Mouse (Mus musculus): ENCODE data around the gene Calr.

Gene Calr

DNA sequence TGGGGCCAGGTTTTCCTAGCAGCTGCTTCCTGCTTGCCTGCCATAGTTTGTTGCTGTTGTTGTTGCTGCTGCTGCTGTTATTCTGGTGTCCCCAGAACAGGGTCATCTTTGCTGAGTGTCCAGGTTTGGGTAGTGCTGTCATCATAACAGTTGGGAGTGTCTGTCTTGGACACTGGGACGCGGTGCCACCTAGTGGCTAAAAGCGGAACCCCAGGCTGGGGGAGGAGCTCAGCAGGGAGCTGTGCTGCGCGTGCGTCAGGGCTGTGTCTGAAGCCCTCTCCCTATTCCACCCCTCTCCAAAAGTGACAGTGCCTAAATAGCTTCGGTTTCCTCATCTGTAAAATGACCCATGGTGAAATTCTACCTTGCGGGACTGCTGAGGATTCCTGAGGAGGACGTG lies 31.2 kb downstream of the Calr start:
- peak; percentile 95 for DNase-seq (ENCODE audit: extremely low spot score, low spot score)

DNA sequence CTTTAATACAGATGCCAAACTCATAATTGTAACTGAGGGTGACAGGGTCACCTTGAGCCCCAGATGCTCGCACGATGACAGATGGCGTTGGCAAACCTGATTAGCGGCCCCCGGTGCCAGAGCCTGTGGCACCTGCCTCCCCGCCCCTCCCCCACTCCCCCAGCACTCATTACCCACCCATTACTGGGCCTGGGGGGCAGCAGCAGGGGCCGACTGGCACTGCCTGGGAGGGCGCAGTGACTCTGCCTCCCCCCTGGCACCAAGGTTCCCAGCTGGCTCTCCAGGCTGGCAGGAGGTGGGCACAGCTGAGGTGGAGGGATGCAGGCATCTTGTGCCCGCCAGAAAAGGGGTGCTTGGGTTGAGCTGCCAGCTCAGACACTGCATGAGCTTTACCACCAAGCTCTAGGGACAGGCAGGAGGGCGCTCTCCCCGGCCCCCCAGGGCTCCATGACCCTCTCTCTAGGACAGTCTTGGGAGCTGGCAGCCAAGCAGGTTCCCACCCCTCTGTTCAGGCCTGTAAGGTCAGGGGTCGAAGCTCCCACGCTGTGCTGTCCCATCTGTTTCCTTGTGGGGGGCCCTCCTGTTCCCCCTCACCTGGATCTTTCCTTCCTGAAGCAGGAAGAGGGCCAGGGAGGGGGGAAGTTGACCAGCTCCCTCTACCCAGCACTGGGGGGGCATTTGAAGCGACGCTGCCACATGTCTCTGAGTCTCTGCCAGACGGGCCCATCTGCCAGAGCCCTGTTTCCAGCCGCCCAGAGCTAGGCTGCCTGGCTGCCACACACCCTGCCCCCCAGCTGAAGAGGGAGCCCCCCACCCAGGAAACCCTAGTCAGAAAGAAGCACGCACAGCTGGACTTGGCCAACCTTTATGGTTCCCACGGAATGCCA lies 31.9 kb downstream of the Calr start:
- DNase-seq (ENCODE audit: extremely low spot score, low spot score): no peak

DNA sequence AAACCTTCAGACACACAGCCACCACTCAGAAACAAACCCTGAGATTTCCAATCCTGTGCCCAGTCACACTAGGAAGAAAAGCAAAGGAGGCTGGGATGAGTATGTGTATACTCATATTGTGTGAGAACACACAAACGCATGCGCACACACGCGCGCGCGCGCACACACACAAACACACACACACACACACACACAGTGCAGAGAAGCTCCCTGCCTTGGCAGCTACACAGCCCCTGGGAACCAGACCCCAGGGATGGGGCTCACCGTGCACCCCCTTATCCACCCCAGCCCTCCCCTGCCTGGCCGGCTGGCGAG lies 32.5 kb downstream of the Calr start:
- DNase-seq (ENCODE audit: extremely low spot score, low spot score): no peak

DNA sequence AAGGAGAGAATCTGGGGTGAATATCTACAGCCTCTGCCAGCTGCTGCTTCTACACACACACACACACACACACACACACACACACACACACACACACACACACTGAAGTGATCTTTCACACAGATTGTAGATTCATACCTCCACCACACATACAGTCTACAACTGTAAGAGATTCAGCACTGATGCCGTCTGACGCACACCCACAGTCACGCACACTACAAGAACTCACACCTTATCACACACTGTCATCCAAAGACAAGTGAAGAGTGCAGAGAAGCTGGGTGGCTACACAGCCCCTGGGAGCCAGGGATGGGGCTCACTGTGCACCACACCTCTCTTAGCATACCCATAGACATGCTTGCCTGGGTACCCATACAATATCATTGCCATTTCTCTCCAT lies 32.9 kb downstream of the Calr start:
- no peak for DNase-seq (ENCODE audit: extremely low spot score, low spot score)

DNA sequence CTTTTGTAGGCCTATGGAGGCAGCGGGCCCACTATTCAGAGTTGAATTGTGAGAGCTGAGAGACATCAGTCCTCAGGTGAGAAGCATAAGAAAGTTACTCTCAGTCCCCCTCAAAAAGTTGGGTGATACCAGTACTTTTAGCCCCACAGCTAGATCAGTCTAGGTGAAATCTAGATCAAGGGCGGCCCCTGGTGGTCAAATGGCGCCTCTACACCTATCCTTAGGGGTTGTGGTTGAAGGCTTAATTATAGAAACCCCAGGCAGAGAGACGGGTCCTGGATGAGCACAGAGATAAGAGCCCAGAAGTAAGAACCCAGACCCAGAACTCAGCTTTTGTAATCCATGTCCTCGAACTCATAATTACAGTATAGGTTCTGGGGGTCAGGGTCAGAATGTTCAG lies 33.7 kb downstream of the Calr start:
- peak; percentile 84 for DNase-seq (ENCODE audit: extremely low spot score, low spot score)

DNA sequence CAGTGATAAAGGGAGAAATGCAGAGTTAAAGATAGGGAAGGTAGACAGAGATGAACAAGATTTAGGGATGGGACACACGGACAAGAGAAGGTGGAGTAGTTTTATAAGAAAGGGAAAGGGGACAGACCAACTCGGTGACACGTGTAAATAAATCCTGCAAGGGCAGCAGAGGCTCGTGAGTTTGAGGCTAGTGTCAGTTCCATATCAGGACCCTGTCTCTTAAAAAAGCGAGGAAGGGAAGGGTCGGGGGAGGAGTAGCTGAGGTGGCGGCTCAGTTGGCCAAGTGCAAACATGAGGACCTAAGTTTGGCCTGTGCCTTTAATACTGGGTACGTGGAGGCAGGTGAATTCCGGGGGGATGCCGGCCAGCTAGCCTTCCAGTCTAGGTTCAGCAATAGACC lies 35.4 kb downstream of the Calr start:
- no peak for DNase-seq (ENCODE audit: extremely low spot score, low spot score)

DNA sequence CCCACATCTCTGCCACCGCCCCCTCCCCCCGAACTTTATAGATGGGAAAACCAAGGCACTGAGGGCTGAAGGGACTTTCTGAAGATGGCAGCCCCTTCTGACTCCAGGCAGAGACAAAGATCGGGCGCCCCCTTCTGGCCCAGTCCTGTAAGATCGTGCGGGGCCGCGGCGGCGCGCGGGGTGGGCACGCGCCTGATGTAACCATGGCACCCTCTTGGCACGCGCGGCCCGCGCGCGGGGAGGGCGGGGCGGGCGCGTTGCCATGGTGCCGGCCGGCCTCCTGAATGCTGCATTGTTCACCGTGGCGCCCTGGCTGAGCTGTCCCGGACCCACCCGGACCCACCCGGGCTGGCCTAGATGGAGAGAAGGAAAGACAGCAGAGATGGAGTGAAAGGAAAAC lies 35.8 kb downstream of the Calr start:
- DNase-seq (ENCODE audit: extremely low spot score, low spot score): peak; percentile 97

DNA sequence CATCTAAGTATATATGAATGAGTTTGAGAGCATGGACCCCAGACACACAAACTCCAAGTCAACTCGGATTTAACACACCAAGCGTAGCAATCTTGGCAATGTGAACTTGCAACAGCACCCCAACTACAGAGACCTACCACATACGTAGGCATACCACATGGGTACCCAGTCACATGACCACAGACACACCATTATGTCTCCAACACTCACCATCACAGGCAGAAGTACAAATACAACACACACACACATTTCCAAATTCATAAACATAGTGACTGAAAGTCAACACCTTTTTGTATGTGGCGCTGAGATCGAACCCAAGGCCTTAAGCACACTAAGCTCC lies 36.8 kb downstream of the Calr start:
- no peak for DNase-seq (ENCODE audit: extremely low spot score, low spot score)

DNA sequence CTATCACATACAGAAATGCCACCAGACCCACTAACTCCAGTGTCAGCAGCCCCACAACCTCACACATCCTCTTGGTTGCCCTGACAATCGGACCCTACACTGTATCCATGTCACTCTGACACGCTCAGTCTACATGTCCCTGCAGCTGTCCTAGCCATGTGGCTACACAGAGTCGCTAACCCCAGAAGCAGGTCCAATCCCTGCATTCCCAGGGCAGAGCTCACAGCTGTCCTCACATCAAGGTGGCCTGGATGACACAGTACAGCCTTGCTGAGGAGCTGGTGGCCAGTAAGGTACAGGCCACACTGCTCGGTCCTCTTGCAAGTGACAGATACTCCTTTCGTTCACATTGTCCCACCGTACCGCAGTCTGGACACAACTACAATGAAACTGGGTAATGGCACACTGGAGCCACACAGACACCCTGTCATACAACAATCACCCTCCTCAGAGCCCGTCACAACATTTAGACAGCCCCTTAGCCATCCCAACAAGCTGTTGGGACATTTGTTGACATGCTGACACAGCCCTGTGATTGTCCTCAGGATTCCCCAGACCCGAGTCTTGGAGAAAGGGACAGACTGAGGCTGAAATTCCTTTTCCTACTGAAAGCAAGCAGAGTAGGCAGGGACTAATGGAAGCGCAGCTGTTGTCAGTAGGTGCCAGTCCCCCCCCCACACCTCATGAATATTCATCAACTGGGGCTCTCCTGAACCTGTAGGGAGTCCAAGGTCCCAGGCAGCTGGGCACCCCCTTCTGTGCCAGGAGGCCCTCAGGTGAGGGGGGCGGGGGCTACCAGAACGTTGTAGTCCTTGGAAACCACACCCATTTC lies 37.4 kb downstream of the Calr start:
- no peak for DNase-seq (ENCODE audit: extremely low spot score, low spot score)

DNA sequence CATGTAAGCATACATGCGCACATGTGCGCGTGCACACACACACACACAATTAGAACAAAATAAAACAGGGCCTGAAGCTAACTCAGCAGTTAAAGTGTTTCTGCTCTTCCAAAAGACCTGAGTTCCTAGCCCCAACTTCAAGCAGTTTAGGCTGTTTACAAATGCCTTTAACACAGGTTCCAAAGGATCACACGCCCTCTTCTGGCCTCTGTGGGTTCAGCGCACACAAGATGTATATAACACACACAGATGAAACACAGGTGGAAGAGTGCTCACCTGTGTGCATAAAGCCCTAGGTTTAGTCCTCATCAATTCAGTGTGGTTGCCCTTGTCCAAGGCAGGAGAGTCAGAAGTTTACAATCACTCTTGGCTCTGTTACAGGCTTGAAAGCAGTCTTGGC lies 40.7 kb downstream of the Calr start:
- no peak for DNase-seq (ENCODE audit: extremely low spot score, low spot score)

DNA sequence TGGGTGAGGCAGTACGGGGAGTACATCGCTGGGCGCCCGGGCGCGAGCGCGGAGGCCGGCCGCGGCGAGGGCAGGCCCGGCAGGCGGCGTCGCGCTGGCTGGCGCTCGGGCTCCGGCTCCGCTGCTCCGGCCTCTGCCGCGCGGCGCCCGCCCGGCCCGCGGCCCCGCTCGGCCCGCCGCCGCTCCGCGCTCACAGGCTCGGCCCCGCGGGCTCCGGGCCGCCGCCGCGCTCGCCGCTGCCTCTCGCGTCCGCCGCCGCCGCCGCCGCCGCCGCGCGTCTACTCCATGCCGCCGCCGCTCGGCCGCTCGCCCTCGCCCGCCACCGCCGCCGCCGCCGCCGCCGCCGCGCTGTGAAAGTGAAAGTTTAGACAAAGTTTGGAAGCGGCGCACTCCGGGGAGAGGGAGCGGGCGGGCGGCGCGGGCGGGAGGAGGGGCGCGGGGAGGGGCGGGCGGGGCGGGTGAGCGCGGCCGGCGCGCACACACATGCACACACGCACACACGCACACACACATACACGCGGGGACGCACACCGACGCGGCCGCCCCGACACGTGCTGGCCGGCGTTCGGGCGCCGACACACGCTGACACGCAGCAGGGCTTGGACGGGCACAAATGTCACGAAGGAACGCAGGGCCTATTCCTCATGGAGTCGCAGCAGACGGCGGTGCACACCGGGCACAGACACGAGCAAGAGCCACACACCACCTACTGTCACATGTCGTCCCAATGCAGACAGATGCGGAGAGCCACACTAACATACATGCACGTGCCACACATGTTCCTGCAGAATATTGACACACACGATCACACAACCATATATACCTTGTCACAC lies 46.5 kb downstream of the Calr start, which contains the start of gene Nfix:
Gene Nfix, minus strand, starts transcription at position 346 of the 833 bp plus-strand sequence.
- peak; percentile 59 for DNase-seq (ENCODE audit: extremely low spot score, low spot score)

DNA sequence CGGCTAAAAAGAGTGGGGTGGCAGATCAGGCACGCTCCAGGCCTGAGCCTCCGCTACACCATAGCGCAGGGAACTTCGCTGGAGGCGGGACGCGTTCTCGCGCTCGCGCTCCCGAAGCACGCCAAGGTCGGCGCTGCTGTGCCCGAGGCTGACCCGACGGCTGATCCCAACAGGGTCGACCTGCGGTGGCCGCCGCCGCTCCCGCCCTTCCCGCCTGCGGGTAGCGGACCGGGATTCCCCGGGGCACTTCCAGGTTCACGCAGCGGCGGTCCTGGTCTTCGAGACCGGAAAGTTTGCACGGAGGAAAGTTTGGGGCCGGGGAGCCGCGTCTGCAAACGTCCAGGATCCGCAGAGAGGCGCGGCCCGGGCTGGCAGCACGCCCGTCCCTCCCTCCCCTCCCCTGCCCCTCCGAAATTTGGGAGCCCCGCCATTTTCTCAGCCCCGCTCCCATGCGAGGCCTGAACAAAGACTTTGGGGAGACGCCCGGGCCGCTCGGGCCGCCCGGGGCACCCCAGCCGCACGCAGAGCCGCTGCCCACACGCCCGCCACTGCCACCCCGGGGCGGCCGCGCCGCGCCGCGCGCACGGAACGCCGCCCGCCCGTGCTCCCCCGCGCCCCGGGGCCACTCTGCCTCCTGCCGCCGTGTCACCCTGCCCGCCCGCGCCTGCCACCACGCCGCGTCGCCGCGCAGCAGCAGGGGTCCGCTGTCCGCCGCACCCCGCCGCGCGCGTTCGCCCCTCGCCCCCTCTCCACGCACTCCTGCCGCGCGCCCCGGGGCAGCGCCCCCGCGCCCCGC lies 47.4 kb downstream of the Calr start:
- DNase-seq (ENCODE audit: extremely low spot score, low spot score): peak; percentile 61

DNA sequence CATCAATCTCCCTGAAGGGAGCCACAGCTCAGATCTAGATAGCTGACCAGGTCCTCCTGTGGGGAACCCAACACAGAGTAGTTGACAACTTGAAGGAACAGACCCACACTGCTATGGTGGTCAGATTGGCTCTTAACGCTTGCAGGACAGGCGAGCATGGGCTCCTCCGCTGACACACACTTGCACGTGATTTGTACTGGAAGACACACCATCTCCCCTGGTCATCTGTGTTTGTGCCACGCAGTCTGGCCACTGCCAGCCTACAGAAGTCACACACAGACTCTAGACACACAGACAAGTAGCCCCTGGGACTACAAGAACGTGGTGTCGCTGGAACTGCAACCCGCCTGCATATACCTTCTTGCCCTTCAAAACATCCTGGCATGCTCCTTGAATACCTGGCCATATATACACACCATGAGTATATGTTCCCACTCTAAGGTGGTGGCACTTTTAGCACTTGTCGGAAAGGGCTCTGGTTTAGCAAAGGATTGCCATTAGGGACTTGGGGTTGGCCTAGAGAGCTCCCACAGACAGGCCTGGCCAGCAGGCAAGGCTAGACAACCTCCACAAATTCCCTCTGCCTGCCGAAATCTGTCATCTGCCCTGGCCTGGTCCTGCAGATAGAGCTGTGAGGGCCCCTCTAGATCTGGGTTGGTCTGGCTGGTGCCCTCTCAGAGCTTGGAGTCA lies 48.1 kb downstream of the Calr start:
- no peak for DNase-seq (ENCODE audit: extremely low spot score, low spot score)

DNA sequence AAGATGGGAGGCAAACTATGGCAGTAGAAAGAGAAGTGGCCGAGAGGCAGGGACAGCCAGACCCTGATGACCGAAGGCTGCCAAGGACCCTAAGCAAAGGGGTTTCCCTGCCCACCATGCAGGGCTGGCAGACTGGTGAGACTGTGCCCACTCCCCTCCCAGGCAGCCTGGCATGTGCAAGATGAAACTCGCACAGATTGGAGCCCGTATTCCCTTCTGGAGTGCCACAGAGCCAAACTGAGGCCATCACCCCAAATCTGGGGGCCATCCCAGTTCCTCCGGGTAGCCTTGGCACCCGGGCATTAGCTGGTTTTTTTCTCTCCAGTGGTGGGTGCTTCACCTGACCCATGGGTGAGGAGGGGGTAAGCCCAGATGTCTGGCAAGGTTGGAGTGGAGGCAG lies 48.8 kb downstream of the Calr start:
- DNase-seq (ENCODE audit: extremely low spot score, low spot score): no peak

DNA sequence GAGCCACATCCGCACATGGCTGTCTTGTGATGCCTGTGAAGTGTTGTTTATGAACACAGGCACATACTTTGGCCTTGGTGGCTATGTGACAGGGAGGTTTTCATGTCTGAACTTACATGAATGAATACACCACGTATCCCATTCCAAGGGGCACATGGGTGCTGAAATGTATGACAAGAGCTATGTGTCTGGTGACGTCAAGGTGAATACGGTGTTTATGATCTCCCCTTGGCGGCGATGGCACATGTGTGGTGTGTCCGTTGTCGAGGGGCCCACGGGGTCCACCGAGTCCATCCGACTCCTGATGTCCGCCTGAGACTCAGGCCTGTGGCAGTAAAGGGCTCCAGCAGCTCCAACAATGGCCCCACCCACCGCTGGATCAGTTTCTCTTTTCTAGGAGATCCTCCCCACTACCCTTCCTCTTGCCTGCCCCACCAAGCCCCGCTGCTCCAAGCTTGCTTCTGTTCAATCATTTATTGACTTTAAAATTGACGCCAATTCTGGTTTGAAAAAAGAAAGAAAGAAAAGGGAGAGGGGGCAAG lies 49.4 kb downstream of the Calr start:
- no peak for DNase-seq (ENCODE audit: extremely low spot score, low spot score)

DNA sequence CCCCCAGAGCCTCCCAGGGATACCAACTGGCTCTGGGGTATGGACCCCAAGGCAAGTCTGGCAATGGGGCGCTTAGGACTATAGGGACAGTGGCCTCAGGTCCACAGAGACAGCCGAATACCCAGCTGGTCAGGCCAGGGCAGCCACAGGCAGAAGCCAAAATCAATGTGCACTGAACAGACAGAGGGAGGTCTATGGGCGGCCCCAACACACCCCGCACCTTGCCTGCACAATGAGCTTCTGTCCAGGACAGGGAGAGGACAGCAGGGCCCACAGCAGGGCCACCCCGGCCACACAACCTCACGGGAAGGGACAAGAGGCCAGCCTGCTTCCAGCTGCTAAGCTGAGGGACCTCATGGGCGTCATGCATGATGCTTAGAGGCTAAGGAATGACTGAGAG lies 52.2 kb downstream of the Calr start:
- DNase-seq (ENCODE audit: extremely low spot score, low spot score): no peak

DNA sequence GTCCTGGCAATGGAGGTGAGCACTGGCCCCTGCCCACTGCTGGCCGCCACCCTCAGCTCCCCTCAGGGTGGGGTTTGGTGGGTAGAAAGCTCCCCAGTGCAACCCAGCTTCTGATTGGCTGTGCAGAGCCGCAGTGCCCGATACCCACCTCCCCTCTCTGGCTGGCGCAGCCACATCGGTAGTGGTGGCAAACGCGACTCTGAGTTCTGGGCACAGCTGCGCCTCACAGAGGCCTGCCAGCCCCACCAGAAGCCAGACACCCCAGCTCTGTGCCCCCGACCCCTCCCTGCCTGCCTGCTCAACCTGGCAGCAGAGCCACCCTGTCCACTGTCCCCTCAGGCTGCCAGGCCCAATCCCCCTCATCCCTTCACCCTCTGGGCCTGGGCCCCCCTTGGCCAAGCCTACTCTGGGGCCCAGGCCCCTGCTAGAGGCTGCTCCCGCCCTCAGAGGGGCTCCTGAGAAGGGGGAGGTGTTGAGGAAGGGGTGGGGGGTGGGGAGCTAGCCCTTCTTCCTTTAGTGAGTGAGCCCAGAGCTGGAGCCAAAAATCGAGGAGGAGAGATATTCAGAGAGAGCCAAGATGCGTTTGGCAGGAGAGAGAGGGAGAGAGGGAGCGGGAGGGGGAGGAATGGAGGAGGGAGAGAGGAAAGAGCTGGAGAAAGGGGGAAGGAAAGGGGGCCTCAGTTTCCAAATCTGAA lies 52.8 kb downstream of the Calr start:
- no peak for DNase-seq (ENCODE audit: extremely low spot score, low spot score)

DNA sequence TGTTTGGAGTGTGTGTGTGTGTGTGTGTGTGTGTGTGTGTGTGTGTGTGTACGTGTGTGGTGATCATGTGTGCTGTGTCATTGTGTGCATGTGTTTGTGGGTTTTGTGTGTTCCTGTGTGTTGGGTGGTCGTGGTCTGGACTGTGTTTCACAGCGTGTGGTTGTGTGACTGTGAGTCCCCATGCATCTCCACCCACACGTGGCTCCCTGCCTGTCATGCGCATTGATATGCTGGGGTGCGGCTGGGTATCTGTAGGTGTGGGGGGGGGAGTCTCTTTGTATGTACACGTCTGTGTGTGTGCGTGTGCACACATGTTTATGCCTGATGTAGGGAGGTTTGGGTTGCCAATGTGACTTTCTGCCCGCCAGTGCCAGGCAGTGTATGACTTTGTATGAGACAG lies 53.6 kb downstream of the Calr start:
- DNase-seq (ENCODE audit: extremely low spot score, low spot score): no peak

DNA sequence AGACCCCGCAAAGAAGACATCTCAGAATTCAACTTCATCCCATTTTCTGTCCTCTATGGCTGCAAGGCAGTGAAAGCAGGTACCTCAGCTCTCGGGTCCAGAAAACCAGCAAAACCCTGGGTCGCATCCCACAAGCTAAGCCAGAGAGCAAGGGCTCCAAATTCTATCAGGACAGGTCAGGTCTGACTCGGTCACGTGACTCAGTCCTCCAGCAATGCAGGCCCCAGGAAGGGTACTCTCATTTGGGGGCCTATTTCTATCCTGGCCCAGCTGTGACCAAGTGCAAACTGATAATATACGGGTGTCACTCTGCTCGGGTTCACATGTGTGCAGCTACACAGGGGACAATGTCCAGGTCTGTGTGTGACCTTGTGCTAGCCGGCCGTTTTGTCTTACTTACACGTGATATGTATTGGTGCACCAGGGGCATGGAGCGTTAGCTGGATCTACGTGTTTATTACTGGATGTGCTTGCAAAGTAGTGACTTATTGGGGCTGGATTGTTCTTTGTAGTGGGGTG lies 54.2 kb downstream of the Calr start:
- no peak for DNase-seq (ENCODE audit: extremely low spot score, low spot score)

Measured in neural tube, embryonic 10.5 days (tissue).